Mouse (Mus musculus): ENCODE results near the gene Blnk. TPM values are rescaled to one million over a fixed set of nuclear protein-coding genes. Genes with fewer than 3 reads are reported as not detected.

The Blnk gene
- polyA plus RNA-seq, 1 experiment: 6.0 TPM

- Histone ChIP-seq H3K27me3 (ENCODE audit: control insufficient read depth, insufficient read depth, low read length, poor library complexity, severe bottlenecking) (no peaks in the 10 kb centered on the region), H3K4me1 (ENCODE audit: control insufficient read depth, insufficient read depth, low read length) (no peaks in the 10 kb centered on the region), H3K36me3 (ENCODE audit: control insufficient read depth, insufficient read depth, low read length, poor library complexity, severe bottlenecking) (no peaks in the 10 kb centered on the region), H3K9me3 (replicated peaks; ENCODE audit: control insufficient read depth, insufficient read depth, low read length, poor library complexity, severe bottlenecking) (no peaks in the 10 kb centered on the region), H3K9ac (ENCODE audit: low read depth, poor library complexity, severe bottlenecking) (no peak overlapping the region), H3K27ac (ENCODE audit: insufficient read depth, low read length) (no peak overlapping the region), H3K4me3 (ENCODE audit: low read depth, low read length) (no peak overlapping the region)
- TF ChIP-seq POLR2A (IDR thresholded peaks at IDR 0.05; ENCODE audit: insufficient read depth, low read length) (no peak), CTCF (IDR thresholded peaks at IDR 0.05; ENCODE audit: low read depth, low read length) (no peak), EP300 (IDR thresholded peaks at IDR 0.05; ENCODE audit: insufficient read depth, low read depth, low read length) (no peak)
Measured at GRCm38 (mm10) chr19:41019164-41019675, 24.9 kb upstream of the Blnk start.

- no peak for TF ChIP-seq POLR2A (IDR thresholded peaks at IDR 0.05; ENCODE audit: insufficient read depth, low read length)
- peak; percentile 30 for TF ChIP-seq CTCF (IDR thresholded peaks at IDR 0.05; ENCODE audit: low read depth, low read length)
- peak overlapping the region; percentile 65 for H3K4me3 ChIP-seq (ENCODE audit: low read depth, low read length)
- no peaks in the 10 kb centered on the region for H3K9me3 ChIP-seq (replicated peaks; ENCODE audit: control insufficient read depth, insufficient read depth, low read length, poor library complexity, severe bottlenecking)
- no peaks in the 10 kb centered on the region for H3K36me3 ChIP-seq (ENCODE audit: control insufficient read depth, insufficient read depth, low read length, poor library complexity, severe bottlenecking)
- H3K4me1 ChIP-seq (ENCODE audit: control insufficient read depth, insufficient read depth, low read length): peaks cover 8% of the 10 kb centered on the region
- no peak overlapping the region for H3K9ac ChIP-seq (ENCODE audit: low read depth, poor library complexity, severe bottlenecking)
- H3K27me3 ChIP-seq (ENCODE audit: control insufficient read depth, insufficient read depth, low read length, poor library complexity, severe bottlenecking): no peaks in the 10 kb centered on the region
- H3K27ac ChIP-seq (ENCODE audit: insufficient read depth, low read length): no peak overlapping the region
Measured at GRCm38 (mm10) chr19:41015951-41016716, 21.8 kb upstream of the Blnk start.

GRCm38 (mm10) chr19:41014003-41014402 lies 19.7 kb upstream of the Blnk start:
- H3K4me3 ChIP-seq (ENCODE audit: low read depth, low read length): no peak overlapping the region
- peaks cover 9% of the 10 kb centered on the region for H3K4me1 ChIP-seq (ENCODE audit: control insufficient read depth, insufficient read depth, low read length)
- peak overlapping the region; percentile 51 for H3K27ac ChIP-seq (ENCODE audit: insufficient read depth, low read length)
- no peak overlapping the region for H3K9ac ChIP-seq (ENCODE audit: low read depth, poor library complexity, severe bottlenecking)
- H3K9me3 ChIP-seq (replicated peaks; ENCODE audit: control insufficient read depth, insufficient read depth, low read length, poor library complexity, severe bottlenecking): no peaks in the 10 kb centered on the region
- no peaks in the 10 kb centered on the region for H3K36me3 ChIP-seq (ENCODE audit: control insufficient read depth, insufficient read depth, low read length, poor library complexity, severe bottlenecking)
- no peaks in the 10 kb centered on the region for H3K27me3 ChIP-seq (ENCODE audit: control insufficient read depth, insufficient read depth, low read length, poor library complexity, severe bottlenecking)
- TF ChIP-seq POLR2A (IDR thresholded peaks at IDR 0.05; ENCODE audit: insufficient read depth, low read length): no peak
- TF ChIP-seq EP300 (IDR thresholded peaks at IDR 0.05; ENCODE audit: insufficient read depth, low read depth, low read length): no peak
- TF ChIP-seq CTCF (IDR thresholded peaks at IDR 0.05; ENCODE audit: low read depth, low read length): no peak

GRCm38 (mm10) chr19:41013591-41013990 lies 19.3 kb upstream of the Blnk start:
- Histone ChIP-seq H3K9me3 (replicated peaks; ENCODE audit: control insufficient read depth, insufficient read depth, low read length, poor library complexity, severe bottlenecking) (no peaks in the 10 kb centered on the region), H3K9ac (ENCODE audit: low read depth, poor library complexity, severe bottlenecking) (no peak overlapping the region), H3K27me3 (ENCODE audit: control insufficient read depth, insufficient read depth, low read length, poor library complexity, severe bottlenecking) (no peaks in the 10 kb centered on the region), H3K27ac (ENCODE audit: insufficient read depth, low read length) (peak overlapping the region; percentile 82), H3K4me3 (ENCODE audit: low read depth, low read length) (no peak overlapping the region), H3K4me1 (ENCODE audit: control insufficient read depth, insufficient read depth, low read length) (peaks cover 9% of the 10 kb centered on the region), H3K36me3 (ENCODE audit: control insufficient read depth, insufficient read depth, low read length, poor library complexity, severe bottlenecking) (no peaks in the 10 kb centered on the region)
- TF ChIP-seq POLR2A (IDR thresholded peaks at IDR 0.05; ENCODE audit: insufficient read depth, low read length): no peak
- TF ChIP-seq EP300 (IDR thresholded peaks at IDR 0.05; ENCODE audit: insufficient read depth, low read depth, low read length): peak; percentile 94
- no peak for TF ChIP-seq CTCF (IDR thresholded peaks at IDR 0.05; ENCODE audit: low read depth, low read length)

GRCm38 (mm10) chr19:41011676-41012075 lies 17.3 kb upstream of the Blnk start:
- no peaks in the 10 kb centered on the region for H3K9me3 ChIP-seq (replicated peaks; ENCODE audit: control insufficient read depth, insufficient read depth, low read length, poor library complexity, severe bottlenecking)
- no peak overlapping the region for H3K27ac ChIP-seq (ENCODE audit: insufficient read depth, low read length)
- H3K4me1 ChIP-seq (ENCODE audit: control insufficient read depth, insufficient read depth, low read length): peaks cover 12% of the 10 kb centered on the region
- H3K36me3 ChIP-seq (ENCODE audit: control insufficient read depth, insufficient read depth, low read length, poor library complexity, severe bottlenecking): no peaks in the 10 kb centered on the region
- no peak overlapping the region for H3K4me3 ChIP-seq (ENCODE audit: low read depth, low read length)
- TF ChIP-seq POLR2A (IDR thresholded peaks at IDR 0.05; ENCODE audit: insufficient read depth, low read length): no peak
- no peak for TF ChIP-seq EP300 (IDR thresholded peaks at IDR 0.05; ENCODE audit: insufficient read depth, low read depth, low read length)
- TF ChIP-seq CTCF (IDR thresholded peaks at IDR 0.05; ENCODE audit: low read depth, low read length): no peak
- no peak overlapping the region for H3K9ac ChIP-seq (ENCODE audit: low read depth, poor library complexity, severe bottlenecking)
- no peaks in the 10 kb centered on the region for H3K27me3 ChIP-seq (ENCODE audit: control insufficient read depth, insufficient read depth, low read length, poor library complexity, severe bottlenecking)

GRCm38 (mm10) chr19:41008674-41009395 lies 14.5 kb upstream of the Blnk start:
- Histone ChIP-seq H3K27me3 (ENCODE audit: control insufficient read depth, insufficient read depth, low read length, poor library complexity, severe bottlenecking) (no peaks in the 10 kb centered on the region), H3K4me3 (ENCODE audit: low read depth, low read length) (no peak overlapping the region), H3K9me3 (replicated peaks; ENCODE audit: control insufficient read depth, insufficient read depth, low read length, poor library complexity, severe bottlenecking) (no peaks in the 10 kb centered on the region), H3K27ac (ENCODE audit: insufficient read depth, low read length) (no peak overlapping the region), H3K36me3 (ENCODE audit: control insufficient read depth, insufficient read depth, low read length, poor library complexity, severe bottlenecking) (no peaks in the 10 kb centered on the region), H3K9ac (ENCODE audit: low read depth, poor library complexity, severe bottlenecking) (no peak overlapping the region), H3K4me1 (ENCODE audit: control insufficient read depth, insufficient read depth, low read length) (peaks cover 12% of the 10 kb centered on the region)
- TF ChIP-seq EP300 (IDR thresholded peaks at IDR 0.05; ENCODE audit: insufficient read depth, low read depth, low read length): no peak
- TF ChIP-seq CTCF (IDR thresholded peaks at IDR 0.05; ENCODE audit: low read depth, low read length): no peak
- TF ChIP-seq POLR2A (IDR thresholded peaks at IDR 0.05; ENCODE audit: insufficient read depth, low read length): no peak
